Mouse (Mus musculus): ENCODE measurements at regions not wholly inside any gene's neighbourhood (a gene's known extent, or its start where the extent isn't known, plus 50 kb on each side); places are given as distances from the start of the nearest gene placed in this dataset.

DNA sequence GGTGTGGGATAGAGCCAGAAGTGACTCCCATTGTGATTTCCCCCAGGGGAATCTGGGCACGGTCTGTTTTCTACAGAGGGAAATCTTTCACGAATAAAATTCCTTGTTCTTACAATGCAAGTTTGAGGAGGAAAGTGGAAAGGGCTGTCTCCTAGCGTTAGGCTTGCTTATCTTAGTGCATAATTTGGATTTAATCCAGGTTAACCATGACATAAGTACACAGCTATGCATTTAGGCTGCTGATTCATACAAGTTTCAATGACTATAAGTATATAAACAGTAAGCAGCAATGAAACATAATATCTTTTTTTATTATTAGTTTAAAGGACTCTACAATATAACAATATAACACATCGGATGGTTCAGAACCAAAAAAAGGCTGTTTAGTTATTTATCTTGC, 74.6 kb upstream of the Arhgap21 start:
- no peaks in the 10 kb centered on the region for H3K9me3 ChIP-seq (ENCODE audit: control insufficient read depth, low read length)
- H3K4me1 ChIP-seq (ENCODE audit: control insufficient read depth in 2 of 2, insufficient read depth in 2 of 2, low read length in 2 of 2) = peaks cover under 1% of the 10 kb centered on the region in 2 experiments; a peak in 2 of 4 replicates
- H3K27me3 ChIP-seq (ENCODE audit: control insufficient read depth, insufficient read depth, low read length) = no peaks in the 10 kb centered on the region
- no peak overlapping the region for H3K4me2 ChIP-seq (ENCODE audit: low read length)
- no peaks in the 10 kb centered on the region for H3K36me3 ChIP-seq (ENCODE audit: control insufficient read depth, insufficient read depth, low read length)
- no peak overlapping the region for H3K4me3 ChIP-seq (ENCODE audit: control insufficient read depth in 1 of 2, insufficient read depth in 1 of 2, low read depth in 1 of 2, low read length in 2 of 2)
- 36% methylated on average over 4 of the region's 4 CpGs for WGBS
- no peak overlapping the region for H3K27ac ChIP-seq (replicated peaks in 1 of 2; ENCODE audit: control insufficient read depth in 1 of 2, insufficient read depth in 1 of 2, low read depth in 2 of 2, low read length in 2 of 2)
- no peak for ATAC-seq (ENCODE audit: insufficient number of reproducible peaks, insufficient read depth, low FRiP score, low read depth)
- H3K9ac ChIP-seq (ENCODE audit: low read length) = no peak overlapping the region

DNA sequence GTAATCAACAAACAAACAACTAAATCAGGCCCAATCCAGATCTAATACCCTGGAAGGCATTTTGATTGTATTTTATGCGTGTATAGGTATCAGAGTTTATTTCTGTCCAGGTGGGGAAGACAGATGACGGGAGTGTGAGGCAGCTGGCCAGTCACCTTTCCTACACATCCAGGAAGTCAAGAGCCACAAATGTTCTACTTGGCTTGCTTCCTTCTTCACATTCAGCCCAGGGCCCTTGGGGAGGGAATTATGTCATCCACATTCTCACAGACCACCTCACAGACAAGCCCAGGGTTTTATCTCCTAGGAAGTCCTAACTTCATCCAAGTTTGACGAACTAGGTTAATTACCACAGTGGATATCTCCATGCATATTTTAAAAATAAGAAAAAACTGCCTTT, 68.9 kb upstream of the Arhgap21 start:
- Histone ChIP-seq H3K27ac (replicated peaks in 1 of 2; ENCODE audit: control insufficient read depth in 1 of 2, insufficient read depth in 1 of 2, low read depth in 2 of 2, low read length in 2 of 2) (peak overlapping the region; percentile 39 to 40; a peak in 3 of 4 replicates), H3K9me3 (ENCODE audit: control insufficient read depth, low read length) (no peaks in the 10 kb centered on the region), H3K27me3 (ENCODE audit: control insufficient read depth, insufficient read depth, low read length) (no peaks in the 10 kb centered on the region), H3K36me3 (ENCODE audit: control insufficient read depth, insufficient read depth, low read length) (no peaks in the 10 kb centered on the region), H3K4me1 (ENCODE audit: control insufficient read depth in 2 of 2, insufficient read depth in 2 of 2, low read length in 2 of 2) (peaks cover 7 to 17% of the 10 kb centered on the region in 2 experiments), H3K4me2 (ENCODE audit: low read length) (peak overlapping the region; percentile 16; the same call in 1 of the 2 replicates), H3K4me3 (ENCODE audit: control insufficient read depth in 1 of 2, insufficient read depth in 1 of 2, low read depth in 1 of 2, low read length in 2 of 2) (no peak overlapping the region), H3K9ac (ENCODE audit: low read length) (no peak overlapping the region)
- ATAC-seq (ENCODE audit: insufficient number of reproducible peaks, insufficient read depth, low FRiP score, low read depth) = no peak
- WGBS = 47% methylated on average over 3 of the region's 3 CpGs

- no peaks in the 10 kb centered on the region for H3K9me3 ChIP-seq (ENCODE audit: control insufficient read depth, low read length)
- 22% methylated on average over 8 of the region's 8 CpGs for WGBS
- peak overlapping the region; percentile 16; the same call in 1 of the 2 replicates for H3K4me2 ChIP-seq (ENCODE audit: low read length)
- no peak overlapping the region for H3K9ac ChIP-seq (ENCODE audit: low read length)
- no peaks in the 10 kb centered on the region for H3K27me3 ChIP-seq (ENCODE audit: control insufficient read depth, insufficient read depth, low read length)
- peak; percentile 64; the same call in 1 of the 2 replicates for ATAC-seq (ENCODE audit: insufficient number of reproducible peaks, insufficient read depth, low FRiP score, low read depth)
- H3K36me3 ChIP-seq (ENCODE audit: control insufficient read depth, insufficient read depth, low read length) = no peaks in the 10 kb centered on the region
- H3K4me1 ChIP-seq (ENCODE audit: control insufficient read depth in 2 of 2, insufficient read depth in 2 of 2, low read length in 2 of 2) = peaks cover 7 to 17% of the 10 kb centered on the region in 2 experiments
- H3K4me3 ChIP-seq (ENCODE audit: control insufficient read depth in 1 of 2, insufficient read depth in 1 of 2, low read depth in 1 of 2, low read length in 2 of 2) = no peak overlapping the region
- H3K27ac ChIP-seq (replicated peaks in 1 of 2; ENCODE audit: control insufficient read depth in 1 of 2, insufficient read depth in 1 of 2, low read depth in 2 of 2, low read length in 2 of 2) = peak overlapping the region; percentile 39 to 40; a peak in 3 of 4 replicates
These were observed 68.5 kb upstream of the Arhgap21 start for GRCm38 (mm10) chr2:21037181-21037580.

GRCm38 (mm10) chr2:21035884-21036648, 67.4 kb upstream of the Arhgap21 start:
- H3K4me2 ChIP-seq (ENCODE audit: low read length) = no peak overlapping the region
- WGBS = 74% methylated on average over 5 of the region's 5 CpGs
- H3K27ac ChIP-seq (replicated peaks in 1 of 2; ENCODE audit: control insufficient read depth in 1 of 2, insufficient read depth in 1 of 2, low read depth in 2 of 2, low read length in 2 of 2) = no peak overlapping the region
- no peak overlapping the region for H3K9ac ChIP-seq (ENCODE audit: low read length)
- no peaks in the 10 kb centered on the region for H3K9me3 ChIP-seq (ENCODE audit: control insufficient read depth, low read length)
- H3K4me3 ChIP-seq (ENCODE audit: control insufficient read depth in 1 of 2, insufficient read depth in 1 of 2, low read depth in 1 of 2, low read length in 2 of 2) = no peak overlapping the region
- peaks cover 7 to 17% of the 10 kb centered on the region in 2 experiments for H3K4me1 ChIP-seq (ENCODE audit: control insufficient read depth in 2 of 2, insufficient read depth in 2 of 2, low read length in 2 of 2)
- H3K36me3 ChIP-seq (ENCODE audit: control insufficient read depth, insufficient read depth, low read length) = no peaks in the 10 kb centered on the region
- ATAC-seq (ENCODE audit: insufficient number of reproducible peaks, insufficient read depth, low FRiP score, low read depth) = no peak
- no peaks in the 10 kb centered on the region for H3K27me3 ChIP-seq (ENCODE audit: control insufficient read depth, insufficient read depth, low read length)

- H3K27ac ChIP-seq (replicated peaks in 1 of 2; ENCODE audit: control insufficient read depth in 1 of 2, insufficient read depth in 1 of 2, low read depth in 2 of 2, low read length in 2 of 2) = no peak overlapping the region
- WGBS = 44% methylated on average over 8 of the region's 8 CpGs
- ATAC-seq (ENCODE audit: insufficient number of reproducible peaks, insufficient read depth, low FRiP score, low read depth) = no peak
- H3K9me3 ChIP-seq (ENCODE audit: control insufficient read depth, low read length) = no peaks in the 10 kb centered on the region
- peak overlapping the region; percentile 45 for H3K4me2 ChIP-seq (ENCODE audit: low read length)
- 0 out of 4 replicates have a peak overlapping the region, but pooled peaks of 1 of the 2 experiments have one; percentile 0 for H3K4me3 ChIP-seq (ENCODE audit: control insufficient read depth in 1 of 2, insufficient read depth in 1 of 2, low read depth in 1 of 2, low read length in 2 of 2)
- H3K9ac ChIP-seq (ENCODE audit: low read length) = peak overlapping the region; percentile 22; the same call in 1 of the 2 replicates
- H3K36me3 ChIP-seq (ENCODE audit: control insufficient read depth, insufficient read depth, low read length) = no peaks in the 10 kb centered on the region
- H3K4me1 ChIP-seq (ENCODE audit: control insufficient read depth in 2 of 2, insufficient read depth in 2 of 2, low read length in 2 of 2) = peaks cover 9 to 17% of the 10 kb centered on the region in 2 experiments
- no peaks in the 10 kb centered on the region for H3K27me3 ChIP-seq (ENCODE audit: control insufficient read depth, insufficient read depth, low read length)
These were observed 66.0 kb upstream of the Arhgap21 start for GRCm38 (mm10) chr2:21034651-21035050.

DNA sequence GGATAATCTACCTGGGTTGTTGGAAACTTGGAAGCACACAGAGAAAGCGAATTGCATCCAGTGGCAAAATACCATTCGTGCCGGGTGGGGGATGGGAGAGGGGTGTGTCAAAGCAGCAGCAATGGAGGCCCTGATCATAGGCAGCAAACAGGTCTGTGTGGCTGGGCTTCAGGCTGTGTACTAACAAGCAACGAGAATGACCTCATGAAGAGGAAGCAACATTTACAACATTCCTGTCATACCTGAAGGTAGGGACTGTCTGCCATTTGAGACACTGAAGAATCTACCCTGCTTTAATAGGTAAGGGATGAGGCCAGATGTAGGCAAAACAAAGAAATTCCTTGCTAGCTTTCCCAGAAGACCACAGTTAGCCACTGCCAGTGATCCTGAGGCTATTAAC, 62.0 kb upstream of the Arhgap21 start:
- Histone ChIP-seq H3K27me3 (ENCODE audit: control insufficient read depth, insufficient read depth, low read length) (no peaks in the 10 kb centered on the region), H3K4me2 (ENCODE audit: low read length) (no peak overlapping the region), H3K4me3 (ENCODE audit: control insufficient read depth in 1 of 2, insufficient read depth in 1 of 2, low read depth in 1 of 2, low read length in 2 of 2) (no peak overlapping the region), H3K4me1 (ENCODE audit: control insufficient read depth in 2 of 2, insufficient read depth in 2 of 2, low read length in 2 of 2) (peaks cover 8 to 12% of the 10 kb centered on the region in 2 experiments), H3K9me3 (ENCODE audit: control insufficient read depth, low read length) (no peaks in the 10 kb centered on the region), H3K27ac (replicated peaks in 1 of 2; ENCODE audit: control insufficient read depth in 1 of 2, insufficient read depth in 1 of 2, low read depth in 2 of 2, low read length in 2 of 2) (no peak overlapping the region), H3K9ac (ENCODE audit: low read length) (no peak overlapping the region), H3K36me3 (ENCODE audit: control insufficient read depth, insufficient read depth, low read length) (no peaks in the 10 kb centered on the region)
- ATAC-seq (ENCODE audit: insufficient number of reproducible peaks, insufficient read depth, low FRiP score, low read depth) = no peak
- 48% methylated on average over 4 of the region's 4 CpGs for WGBS

DNA sequence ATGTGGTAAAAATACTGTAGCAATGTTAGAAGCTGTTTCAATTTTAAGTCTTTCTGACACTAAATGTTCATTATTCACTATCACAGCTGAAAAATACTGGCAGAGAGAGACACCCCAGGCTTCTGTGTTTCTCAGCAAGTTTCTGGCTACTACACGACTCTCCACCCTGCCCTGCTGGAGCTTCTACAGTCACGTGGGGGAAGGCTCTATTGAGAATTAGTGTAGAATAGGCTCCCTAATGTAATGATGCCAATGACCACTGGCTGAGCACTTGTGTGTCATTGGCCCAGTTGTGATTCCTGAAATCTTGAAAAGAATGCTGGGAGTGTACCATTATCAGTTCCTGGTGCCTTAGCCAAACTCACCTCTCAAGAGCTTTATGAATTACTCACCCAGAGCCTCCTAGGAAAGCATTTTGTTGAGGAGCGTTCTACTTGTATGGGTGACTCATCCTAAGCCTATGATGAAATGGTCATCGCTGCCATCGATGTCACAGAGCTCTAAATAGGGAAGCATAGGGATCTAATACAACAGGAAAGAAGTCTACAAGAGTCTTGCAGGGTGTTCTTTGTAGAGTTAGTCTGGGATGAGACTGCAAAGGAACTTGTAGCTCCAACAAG, 60.8 kb upstream of the Arhgap21 start:
- peaks cover 7 to 9% of the 10 kb centered on the region in 2 experiments for H3K4me1 ChIP-seq (ENCODE audit: control insufficient read depth in 2 of 2, insufficient read depth in 2 of 2, low read length in 2 of 2)
- no peak overlapping the region for H3K4me2 ChIP-seq (ENCODE audit: low read length)
- ATAC-seq (ENCODE audit: insufficient number of reproducible peaks, insufficient read depth, low FRiP score, low read depth) = no peak
- no peak overlapping the region for H3K27ac ChIP-seq (replicated peaks in 1 of 2; ENCODE audit: control insufficient read depth in 1 of 2, insufficient read depth in 1 of 2, low read depth in 2 of 2, low read length in 2 of 2)
- no peaks in the 10 kb centered on the region for H3K9me3 ChIP-seq (ENCODE audit: control insufficient read depth, low read length)
- H3K4me3 ChIP-seq (ENCODE audit: control insufficient read depth in 1 of 2, insufficient read depth in 1 of 2, low read depth in 1 of 2, low read length in 2 of 2) = no peak overlapping the region
- H3K36me3 ChIP-seq (ENCODE audit: control insufficient read depth, insufficient read depth, low read length) = no peaks in the 10 kb centered on the region
- 64% methylated on average over 5 of the region's 5 CpGs for WGBS
- H3K27me3 ChIP-seq (ENCODE audit: control insufficient read depth, insufficient read depth, low read length) = no peaks in the 10 kb centered on the region
- no peak overlapping the region for H3K9ac ChIP-seq (ENCODE audit: low read length)
